Mouse (Mus musculus) liver, embryonic 14.5 days (tissue): ENCODE results near the gene Aaas. TPM values are rescaled to one million over a fixed set of nuclear protein-coding genes. Genes with fewer than 3 reads are reported as not detected.

Experiments used
- ATAC-seq: fragments of 200-750 bp; cut with Nextera tagmentation; 2 replicates; pipeline ENCODE4 v1.8.0; 2017; ENCODE audit warnings: moderate number of reproducible peaks, mild to moderate bottlenecking, moderate library complexity; ENCODE audit not compliant: insufficient read depth
- DNase-seq, 3 experiments: peaks; one replicate each; pipeline ENCODE4 v3.0.0-alpha.2; 2012 to 2013; ENCODE audit warnings: low read depth in 3 of 3, low spot score in 3 of 3
- H3K27ac ChIP-seq: fragments of 300-500 bp; sonication (generic); 2 replicates; pipeline ENCODE4 v1.5.1; 2014; ENCODE audit warnings: moderate library complexity, mild to moderate bottlenecking, control low read depth, inconsistent platforms
- H3K27me3 ChIP-seq: fragments of 300-500 bp; sonication (generic); 2 replicates; pipeline ENCODE4 v1.6.1; 2014; ENCODE audit warnings: mild to moderate bottlenecking, low read length, moderate library complexity; ENCODE audit not compliant: control insufficient read depth, insufficient read depth
- H3K36me3 ChIP-seq: fragments of 300-500 bp; sonication (generic); replicated peaks from 2 replicates; pipeline ENCODE4 v1.6.1; 2014; ENCODE audit warnings: low read depth; ENCODE audit not compliant: control insufficient read depth, insufficient read depth
- H3K4me1 ChIP-seq, 2 experiments: fragments of 200-500 bp in 1 of 2; fragments of 300-500 bp in 1 of 2; sonication (generic) in 1 of 2; replicated peaks; 2 replicates each; pipeline ENCODE4 v1.6.1; 2012 to 2014; ENCODE audit warnings: antibody characterized with exemption in 1 of 2, inconsistent platforms in 1 of 2, low read length in 1 of 2; ENCODE audit not compliant: control insufficient read depth in 2 of 2, insufficient read depth in 2 of 2
- H3K4me2 ChIP-seq: fragments of 300-500 bp; sonication (generic); 2 replicates; pipeline ENCODE4 v1.6.1; 2014; ENCODE audit warnings: low read depth, mild to moderate bottlenecking, control low read depth, moderate library complexity
- H3K4me3 ChIP-seq, 2 experiments: fragments of 200-500 bp in 1 of 2; fragments of 300-500 bp in 1 of 2; sonication (generic) in 1 of 2; 2 replicates each; pipeline ENCODE4 v1.5.1; 2012 to 2014; ENCODE audit warnings: low read depth in 2 of 2, low read length in 2 of 2, mild to moderate bottlenecking in 2 of 2, control low read depth in 1 of 2, inconsistent platforms in 1 of 2, moderate library complexity in 1 of 2; ENCODE audit not compliant: insufficient read depth in 1 of 2
- H3K9ac ChIP-seq: fragments of 300-500 bp; sonication (generic); replicated peaks from 2 replicates; pipeline ENCODE4 v1.6.1; 2014; ENCODE audit warnings: mild to moderate bottlenecking, control low read depth, moderate library complexity
- H3K9me3 ChIP-seq: fragments of 300-500 bp; sonication (generic); 2 replicates; pipeline ENCODE4 v1.6.1; 2016; ENCODE audit warnings: low read length, mixed read lengths; ENCODE audit not compliant: control insufficient read depth
- CTCF ChIP-seq: IDR thresholded peaks from 2 replicates; pipeline ENCODE4 v1.5.1; 2016; ENCODE audit warnings: antibody characterized with exemption, low read depth, control low read depth
- EP300 ChIP-seq: IDR thresholded peaks from 2 replicates; pipeline ENCODE4 v1.6.1; 2016; ENCODE audit warnings: antibody characterized with exemption, low read depth
- WGBS: fragments of 180-500 bp; shearing (Covaris S2); extraction: QIAGEN DNeasy Blood & Tissue Kit; methylation state at CpG from one replicate; pipeline ENCODE4 v1.1.7; 2014; ENCODE audit not compliant: insufficient replicate concordance; 5-methylcytosine and 5-hydroxymethylcytosine counted together
- polyA plus RNA-seq, 2 experiments: library from polyadenylated mRNA; depleted of rRNA in 1 of 2; stranded (reverse) in 1 of 2; unstranded in 1 of 2; fragments of >200 nt; fragmentation: Nextera tagmentation in 1 of 2; extraction: Ambion mirVana in 1 of 2; gene quantifications; 2 replicates each; pipeline versions ENCODE4 v1.2.1 to v1.2.3; 2012 to 2014

The Aaas gene
- polyA plus RNA-seq, 2 experiments, result 33.7 to 44.3 TPM

DNA sequence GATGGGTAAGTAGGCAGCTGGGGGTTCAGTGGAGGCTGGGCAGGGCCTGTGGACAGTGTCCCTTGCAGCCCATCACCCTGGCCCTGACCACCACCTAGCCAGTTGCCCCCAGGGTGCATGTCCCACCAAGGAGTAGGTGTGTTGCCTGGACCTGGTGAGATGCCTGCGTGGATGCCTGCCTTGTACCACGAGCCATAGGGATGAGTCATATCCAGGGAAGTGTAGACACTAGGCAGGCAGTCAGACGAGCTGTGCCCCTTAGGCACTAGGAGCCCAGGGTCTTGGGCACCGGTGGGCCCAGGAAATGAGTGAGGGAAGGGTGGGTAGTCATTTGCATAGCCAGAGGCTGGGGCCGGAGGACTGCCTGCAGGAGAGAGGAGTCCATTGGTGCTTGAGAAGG lies 8.3 kb upstream of the Aaas start:
- no peak for TF ChIP-seq CTCF
- Histone ChIP-seq H3K4me2 (no peak overlapping the region), H3K9me3 (no peaks in the 10 kb centered on the region), H3K36me3 (no peaks in the 10 kb centered on the region), H3K27me3 (peaks cover 63% of the 10 kb centered on the region), H3K4me1 (peaks cover 0 to 2% of the 10 kb centered on the region in 2 experiments; a peak in 1 of 4 replicates), H3K4me3 (no peak overlapping the region), H3K27ac (no peak overlapping the region), H3K9ac (no peak overlapping the region)
- DNase-seq, result no peak
- ATAC-seq, result no peak
- 24% methylated on average over 5 of the region's 5 CpGs for WGBS

DNA sequence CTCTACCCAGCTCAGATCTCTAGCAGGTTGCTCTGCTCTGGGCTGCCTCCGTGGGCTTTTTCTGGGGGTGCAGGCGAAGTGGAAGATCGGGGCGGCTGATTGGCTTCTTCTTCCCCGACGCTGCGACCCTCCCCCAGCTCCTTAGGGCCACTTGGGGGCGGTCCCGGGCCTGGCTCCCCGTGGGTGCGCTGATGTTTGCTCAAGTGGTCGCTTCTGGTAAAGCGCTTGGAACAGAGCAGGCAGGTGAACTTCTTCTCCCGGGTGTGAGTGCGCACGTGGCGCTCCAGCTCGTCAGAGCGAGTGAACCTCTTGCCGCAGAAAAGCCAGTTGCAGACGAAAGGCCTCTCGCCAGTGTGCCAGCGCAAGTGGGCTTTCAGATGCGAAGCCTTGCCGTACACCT lies 7.6 kb upstream of the Aaas start:
- Histone ChIP-seq H3K4me1 (no peaks in the 10 kb centered on the region; a peak in 1 of 4 replicates), H3K36me3 (no peaks in the 10 kb centered on the region), H3K9me3 (no peaks in the 10 kb centered on the region), H3K9ac (no peak overlapping the region), H3K4me3 (no peak overlapping the region), H3K27ac (no peak overlapping the region), H3K4me2 (no peak overlapping the region), H3K27me3 (peaks cover 63% of the 10 kb centered on the region)
- WGBS, result 3% methylated on average over 25 of the region's 25 CpGs
- ATAC-seq (no peak), DNase-seq (no peak)
- TF ChIP-seq EP300, result no peak
- no peak for TF ChIP-seq CTCF

DNA sequence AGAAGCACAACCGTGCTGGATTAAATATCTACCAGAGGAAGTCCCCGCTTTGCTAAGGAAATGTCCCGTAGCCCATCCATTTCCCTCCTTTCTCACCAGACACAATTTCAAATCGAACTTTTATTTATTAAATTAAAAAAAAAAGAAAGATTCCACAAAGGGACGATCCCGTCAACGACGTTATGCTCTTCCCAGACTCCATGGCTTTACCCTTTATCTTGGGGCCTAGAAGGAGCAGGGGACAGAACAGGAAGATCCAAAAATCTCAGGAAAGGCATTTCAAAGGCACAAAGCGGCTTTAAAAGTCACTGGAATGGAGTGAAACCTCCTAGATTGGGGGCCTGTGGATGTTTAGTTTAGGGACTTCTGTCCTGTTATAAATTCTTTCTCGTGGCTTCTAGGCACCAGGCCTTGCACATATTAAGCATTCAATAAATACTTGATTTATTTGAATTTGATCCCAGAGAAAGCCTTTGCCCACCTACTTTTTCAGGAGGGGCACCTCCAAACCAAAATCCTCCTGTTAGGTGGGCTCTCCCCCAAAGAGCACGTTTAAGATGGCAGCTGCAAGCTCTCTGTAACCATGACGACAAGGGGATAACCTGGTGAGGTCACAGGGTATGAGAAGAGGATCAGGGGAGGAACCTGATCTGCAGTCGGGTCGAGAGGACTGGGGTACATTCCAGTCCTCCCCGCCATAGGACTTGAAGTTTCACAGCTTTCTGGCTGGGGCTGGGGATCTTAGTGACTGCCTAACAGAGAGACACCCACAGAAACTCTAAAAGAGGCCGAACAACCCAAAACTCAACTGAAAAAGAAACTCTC lies 6.1 kb upstream of the Aaas start:
- H3K9me3 ChIP-seq, result no peaks in the 10 kb centered on the region
- H3K4me2 ChIP-seq, result peak overlapping the region; percentile 73
- ATAC-seq (no peak), DNase-seq (no peak)
- H3K4me3 ChIP-seq, result no peak overlapping the region
- peaks cover 53% of the 10 kb centered on the region for H3K27me3 ChIP-seq
- TF ChIP-seq EP300 (no peak), CTCF (no peak)
- WGBS, result 34% methylated on average over 16 of the region's 16 CpGs
- no peak overlapping the region for H3K27ac ChIP-seq
- H3K9ac ChIP-seq, result no peak overlapping the region
- no peaks in the 10 kb centered on the region; a peak in 1 of 4 replicates for H3K4me1 ChIP-seq
- H3K36me3 ChIP-seq, result no peaks in the 10 kb centered on the region

DNA sequence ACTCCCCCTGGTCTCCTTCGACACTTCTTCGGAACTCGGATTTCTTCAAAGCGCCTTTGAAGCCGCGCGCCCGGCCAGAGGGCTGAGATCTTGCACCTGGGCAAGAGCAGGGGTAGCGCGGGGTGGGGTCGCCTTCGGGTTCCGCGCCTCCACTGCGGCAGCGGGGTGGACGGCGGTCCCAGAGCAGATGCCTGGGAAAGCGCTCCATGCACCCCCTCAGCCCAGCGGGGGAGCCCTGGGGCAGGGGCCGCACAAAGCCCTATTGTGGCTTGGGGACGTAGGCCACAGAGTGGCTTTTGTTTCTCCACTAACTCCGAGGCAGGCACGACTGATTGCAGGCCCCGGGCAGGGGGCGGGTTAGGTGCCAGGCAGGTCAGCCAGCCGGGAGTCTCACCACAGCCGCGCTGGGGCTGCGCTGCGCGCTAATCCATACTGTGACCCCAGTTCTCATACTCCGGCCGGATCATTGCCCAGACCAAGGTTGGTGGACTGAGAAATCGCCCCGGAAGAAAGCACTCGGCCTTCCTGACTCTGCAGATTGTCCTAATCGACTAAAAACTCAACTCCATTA lies 5.4 kb upstream of the Aaas start:
- Histone ChIP-seq H3K36me3 (no peaks in the 10 kb centered on the region), H3K9ac (peak overlapping the region; percentile 35), H3K4me3 (peak overlapping the region; percentile 47 to 51), H3K9me3 (no peaks in the 10 kb centered on the region), H3K4me2 (peak overlapping the region; percentile 73), H3K4me1 (peaks cover 3 to 4% of the 10 kb centered on the region in 2 experiments), H3K27me3 (peaks cover 53% of the 10 kb centered on the region), H3K27ac (no peak overlapping the region)
- DNase-seq, result no peak
- no peak for ATAC-seq
- 2% methylated on average over 38 of the region's 38 CpGs for WGBS
- TF ChIP-seq CTCF, result no peak
- no peak for TF ChIP-seq EP300

DNA sequence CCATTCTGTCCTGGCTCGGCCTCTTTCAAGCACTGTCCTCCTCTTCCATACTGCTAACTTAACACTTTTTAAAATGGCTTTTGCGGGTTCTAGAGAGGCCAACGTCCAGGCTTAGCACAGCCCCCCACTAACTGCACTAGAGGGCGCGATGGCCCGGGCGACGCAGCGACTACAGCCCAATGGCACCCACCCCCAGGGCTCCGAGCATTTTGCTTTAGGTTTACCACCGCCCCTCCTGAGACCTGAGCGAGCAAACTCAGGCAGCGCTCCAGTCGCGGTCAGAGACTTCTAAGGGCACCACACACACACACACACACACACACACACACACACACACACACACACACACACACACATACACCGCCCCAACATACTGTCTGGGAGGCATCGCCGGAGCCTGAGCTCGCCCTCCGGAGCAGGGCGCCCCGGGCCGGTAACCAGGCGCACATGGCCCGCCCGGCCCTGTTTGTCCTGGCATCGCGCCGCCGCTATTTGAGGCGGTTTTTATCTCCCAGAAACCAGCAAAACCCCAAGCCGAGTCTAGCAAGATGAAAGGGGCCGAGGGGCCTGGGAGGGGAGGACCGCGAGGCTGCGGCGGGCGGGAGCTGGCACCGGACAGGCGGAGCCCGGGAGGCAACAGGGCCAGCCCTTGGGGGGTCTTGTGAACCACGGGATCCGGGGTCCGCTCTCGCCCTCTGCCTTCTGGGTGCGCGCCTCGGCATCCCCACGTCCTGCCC lies 4.7 kb upstream of the Aaas start:
- DNase-seq (no peak), ATAC-seq (peak; percentile 13; the same call in 1 of the 2 replicates)
- under 1% methylated on average over 49 of the region's 49 CpGs for WGBS
- H3K4me1 ChIP-seq, result peaks cover 3 to 4% of the 10 kb centered on the region in 2 experiments
- no peaks in the 10 kb centered on the region for H3K9me3 ChIP-seq
- H3K4me2 ChIP-seq, result peak overlapping the region; percentile 73
- peak overlapping the region; percentile 35 for H3K9ac ChIP-seq
- H3K4me3 ChIP-seq, result peak overlapping the region; percentile 47 to 51
- no peak overlapping the region for H3K27ac ChIP-seq
- TF ChIP-seq EP300 (no peak), CTCF (peak; percentile 45)
- peaks cover 53% of the 10 kb centered on the region for H3K27me3 ChIP-seq
- no peaks in the 10 kb centered on the region for H3K36me3 ChIP-seq
